Comparison of ENCODE assay signal across 8 mouse cellular contexts in the genomic region with DNA sequence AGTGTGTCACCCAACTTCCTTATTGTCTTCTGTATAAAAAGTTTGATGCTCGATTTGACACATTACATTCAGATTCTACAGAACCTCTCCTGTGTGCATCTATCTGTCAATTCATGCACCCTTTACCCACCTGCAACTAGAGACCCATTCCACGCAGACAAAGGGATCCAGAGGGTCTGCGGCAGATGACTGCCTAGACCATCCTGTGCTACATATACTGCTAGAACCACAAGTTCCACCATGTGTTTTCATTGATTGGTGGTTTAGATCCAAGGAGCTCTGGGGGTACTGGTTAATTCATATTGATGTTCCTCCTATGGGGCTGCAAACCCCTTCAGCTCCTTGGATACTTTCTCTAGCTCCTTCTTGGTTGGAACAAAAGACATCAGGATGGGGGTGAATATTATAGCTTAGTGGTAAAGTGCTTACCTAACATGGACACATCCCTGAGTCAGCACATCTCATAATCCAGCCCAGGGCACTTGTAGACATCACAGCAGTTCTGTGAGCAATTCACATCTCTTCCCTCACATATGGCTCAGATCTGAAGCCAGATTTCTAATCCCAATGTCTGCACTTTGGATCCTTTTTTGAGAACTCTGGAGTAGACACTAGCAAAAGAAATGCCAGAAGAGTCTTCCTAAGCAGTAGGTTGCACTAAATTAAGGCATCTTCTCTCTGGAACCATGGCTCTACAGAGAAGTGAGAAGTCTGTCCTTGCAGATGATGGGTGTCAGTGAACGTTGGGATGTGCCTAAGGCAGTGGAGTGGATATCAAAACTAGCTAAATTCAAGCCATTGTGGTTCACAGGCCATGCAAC.
DNase-seq lines count a peak whose midpoint lies in the region; ATAC-seq and TF ChIP-seq lines count a peak whose summit lies in the region.

No protein-coding gene starts in this region.

- no peak for DNase-seq in left cerebral cortex, adult 2 months (ENCODE audit: extremely low spot score in 1 of 2, low spot score in 2 of 2)
- no peak for DNase-seq in left cerebral cortex, postnatal 25 days (ENCODE audit: low spot score in 2 of 2)
- no peak for DNase-seq in ovary, postnatal 14 days (ENCODE audit: low spot score)
- no peak for DNase-seq in thymus, postnatal 25 days
- DNase-seq in layer of hippocampus, postnatal 10 days (ENCODE audit: low spot score in 2 of 2), result no peak

- no peaks in the 10 kb centered on the region for H3K36me3 ChIP-seq in intestine, embryonic 16.5 days (ENCODE audit: control insufficient read depth, insufficient read depth, low read length)
- no peaks in the 10 kb centered on the region for H3K36me3 ChIP-seq in neural tube, embryonic 13.5 days

- WGBS in intestine, embryonic 16.5 days, result 69% methylated on average over 4 of the region's 4 CpGs
- WGBS in neural tube, embryonic 13.5 days, result 72% methylated on average over 4 of the region's 4 CpGs

- no peak for ATAC-seq in intestine, embryonic 16.5 days
- no peak for ATAC-seq in neural tube, embryonic 13.5 days (ENCODE audit: low read depth)

- intact Hi-C loops in left cerebral cortex, adult 2 months (cut with DNase I), result loop anchor here (5.0 to 10.0 kb wide), 4 partner anchors 100 to 432 kb away; partner anchors contain the start of genes Depdc5 and Yes1
- intact Hi-C loops in left cerebral cortex, postnatal 25 days (cut with DNase I), result no loop called here

- peaks cover 2% of the 10 kb centered on the region; the same call in 1 of the 2 replicates for H3K4me1 ChIP-seq in cortical plate, adult 2 months (ENCODE audit: control insufficient read depth, insufficient read depth, low read length)
- 0 out of 2 replicates have a peak, but pooled peaks cover 8% of the 10 kb centered on the region for H3K4me1 ChIP-seq in intestine, embryonic 16.5 days (ENCODE audit: control insufficient read depth, insufficient read depth, low read length)
- H3K4me1 ChIP-seq in neural tube, embryonic 13.5 days (replicated peaks), result peaks cover 14% of the 10 kb centered on the region

- no peak overlapping the region for H3K9ac ChIP-seq in intestine, embryonic 16.5 days (ENCODE audit: low read depth, low read length)
- peak overlapping the region; percentile 82 for H3K9ac ChIP-seq in neural tube, embryonic 13.5 days

- no peak for TF ChIP-seq POLR2A in cortical plate, adult 2 months (IDR thresholded peaks at IDR 0.05; ENCODE audit: extremely low read depth, insufficient read depth, low read length)

- H3K4me2 ChIP-seq in intestine, embryonic 16.5 days (ENCODE audit: low read depth, low read length), result peak overlapping the region; percentile 71; the same call in 1 of the 2 replicates
- H3K4me2 ChIP-seq in neural tube, embryonic 13.5 days, result peak overlapping the region; percentile 89

- H3K27me3 ChIP-seq in intestine, embryonic 16.5 days (replicated peaks; ENCODE audit: control insufficient read depth, insufficient read depth, low read length), result no peaks in the 10 kb centered on the region
- no peaks in the 10 kb centered on the region for H3K27me3 ChIP-seq in neural tube, embryonic 13.5 days

- no peak overlapping the region for H3K27ac ChIP-seq in left cerebral cortex, adult 2 months
- no peak overlapping the region for H3K27ac ChIP-seq in cortical plate, adult 2 months (ENCODE audit: insufficient read depth, low read length)
- H3K27ac ChIP-seq in intestine, embryonic 16.5 days (ENCODE audit: low read length), result peak overlapping the region; percentile 97
- H3K27ac ChIP-seq in neural tube, embryonic 13.5 days (replicated peaks), result no peak overlapping the region

- H3K4me3 ChIP-seq in left cerebral cortex, adult 2 months, result peak overlapping the region; percentile 72
- H3K4me3 ChIP-seq in cortical plate, adult 2 months (ENCODE audit: insufficient read depth, low read length), result peak overlapping the region; percentile 87; the same call in 1 of the 2 replicates
- peak overlapping the region; percentile 71 for H3K4me3 ChIP-seq in intestine, embryonic 16.5 days (ENCODE audit: low read length)
- H3K4me3 ChIP-seq in neural tube, embryonic 13.5 days, result peak overlapping the region; percentile 77

- H3K9me3 ChIP-seq in intestine, embryonic 16.5 days (ENCODE audit: control insufficient read depth, low read length), result no peaks in the 10 kb centered on the region
- H3K9me3 ChIP-seq in neural tube, embryonic 13.5 days, result no peaks in the 10 kb centered on the region

- no peak for TF ChIP-seq CTCF in left cerebral cortex, adult 2 months (IDR thresholded peaks at IDR 0.05)
- no peak for TF ChIP-seq CTCF in cortical plate, adult 2 months (IDR thresholded peaks at IDR 0.05; ENCODE audit: extremely low read depth, insufficient read depth, low read length)
